Mouse (Mus musculus) cortical plate, adult 2 months (tissue): ENCODE measurements at regions not wholly inside any gene's neighbourhood (a gene's known extent, or its start where the extent isn't known, plus 50 kb on each side); places are given as distances from the start of the nearest gene placed in this dataset.

Experiments
- H3K27ac ChIP-seq: fragments of 200-500 bp; 2 replicates; pipeline ENCODE4 v1.5.1; 2012; ENCODE audit warnings: low read length, control low read depth, inconsistent platforms; ENCODE audit not compliant: insufficient read depth
- H3K4me1 ChIP-seq: fragments of 200-500 bp; 2 replicates; pipeline ENCODE4 v1.6.1; 2011; ENCODE audit warnings: low read length; ENCODE audit not compliant: control insufficient read depth, insufficient read depth
- H3K4me3 ChIP-seq: fragments of 200-500 bp; 2 replicates; pipeline ENCODE4 v1.5.1; 2011; ENCODE audit warnings: mild to moderate bottlenecking, low read length, control low read depth; ENCODE audit not compliant: insufficient read depth
- CTCF ChIP-seq: fragments of 200-500 bp; IDR thresholded peaks from 2 replicates; pipeline ENCODE4 v1.5.1; 2011; ENCODE audit warnings: mild to moderate bottlenecking, control low read depth, low read length; ENCODE audit not compliant: insufficient read depth; ENCODE audit errors: extremely low read depth
- POLR2A ChIP-seq: fragments of 200-500 bp; IDR thresholded peaks from 2 replicates; pipeline ENCODE4 v1.6.1; 2011; ENCODE audit warnings: mild to moderate bottlenecking, low read length, control low read depth; ENCODE audit not compliant: insufficient read depth; ENCODE audit errors: extremely low read depth

DNA sequence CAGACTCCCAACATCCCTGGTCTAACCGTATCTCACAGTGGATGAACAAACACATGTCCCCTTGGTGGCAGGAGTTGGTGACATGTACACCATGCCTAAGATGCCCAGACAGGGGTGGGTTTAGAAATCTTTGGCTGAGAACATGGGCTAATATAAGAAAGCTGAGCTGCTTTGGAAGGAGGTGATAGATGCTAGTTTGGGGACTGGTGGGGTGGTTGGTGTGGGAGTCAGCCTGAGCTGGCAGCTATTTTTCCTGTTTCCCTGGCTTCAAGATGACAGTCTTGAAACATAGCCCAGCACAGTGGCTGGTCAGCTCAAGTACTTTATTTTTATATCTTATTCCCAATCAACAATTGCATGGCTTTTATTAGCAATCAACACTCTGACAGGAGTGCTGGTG lies 302.0 kb upstream of the Gjb5 start:
- Histone ChIP-seq H3K4me1 (no peaks in the 10 kb centered on the region; the same call in 1 of the 2 replicates), H3K4me3 (no peak overlapping the region), H3K27ac (no peak overlapping the region)
- TF ChIP-seq POLR2A (no peak), CTCF (no peak)

DNA sequence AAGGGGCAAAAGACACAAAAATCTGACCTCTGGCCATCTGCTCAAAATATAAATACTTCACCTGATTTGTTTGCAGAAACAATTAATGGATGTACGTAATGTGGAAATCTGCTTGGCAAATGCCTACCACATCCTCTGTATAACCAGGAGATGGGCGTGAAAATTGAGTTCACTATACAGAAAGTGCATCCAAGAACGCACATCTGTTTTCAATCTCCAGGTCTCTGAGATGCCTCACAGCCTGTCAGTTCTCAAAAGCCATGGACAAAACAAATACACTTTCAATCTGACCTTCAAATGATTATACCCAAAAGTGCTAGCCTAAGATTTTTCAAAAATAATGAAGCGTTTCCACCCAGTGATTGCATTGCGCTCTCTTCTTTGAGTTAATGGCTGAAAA lies 293.6 kb upstream of the Gjb5 start:
- Histone ChIP-seq H3K4me3 (no peak overlapping the region), H3K27ac (no peak overlapping the region), H3K4me1 (no peaks in the 10 kb centered on the region)
- TF ChIP-seq CTCF, result no peak
- no peak for TF ChIP-seq POLR2A

DNA sequence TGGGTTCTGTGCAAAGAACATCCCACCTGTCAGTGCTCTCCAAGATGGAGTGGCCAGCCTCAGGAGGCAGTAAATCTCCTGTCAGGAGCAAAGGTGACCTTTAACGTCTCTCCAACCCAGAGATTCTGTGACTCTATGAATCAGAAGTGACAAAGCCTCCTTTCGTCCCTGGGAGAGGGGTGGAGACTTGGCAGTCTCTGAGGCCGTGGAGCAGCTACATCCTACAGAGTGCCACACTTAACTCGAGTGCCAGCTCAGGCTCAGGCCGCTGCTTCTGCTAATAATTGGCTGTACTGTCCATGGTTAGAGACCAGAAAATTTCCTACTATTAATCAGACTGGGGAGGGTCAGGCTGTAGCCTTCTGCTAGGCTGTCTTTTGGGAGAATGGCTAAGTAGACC lies 290.0 kb upstream of the Gjb5 start:
- no peak overlapping the region for H3K27ac ChIP-seq
- H3K4me1 ChIP-seq, result no peaks in the 10 kb centered on the region
- no peak overlapping the region for H3K4me3 ChIP-seq
- TF ChIP-seq CTCF (no peak), POLR2A (no peak)

DNA sequence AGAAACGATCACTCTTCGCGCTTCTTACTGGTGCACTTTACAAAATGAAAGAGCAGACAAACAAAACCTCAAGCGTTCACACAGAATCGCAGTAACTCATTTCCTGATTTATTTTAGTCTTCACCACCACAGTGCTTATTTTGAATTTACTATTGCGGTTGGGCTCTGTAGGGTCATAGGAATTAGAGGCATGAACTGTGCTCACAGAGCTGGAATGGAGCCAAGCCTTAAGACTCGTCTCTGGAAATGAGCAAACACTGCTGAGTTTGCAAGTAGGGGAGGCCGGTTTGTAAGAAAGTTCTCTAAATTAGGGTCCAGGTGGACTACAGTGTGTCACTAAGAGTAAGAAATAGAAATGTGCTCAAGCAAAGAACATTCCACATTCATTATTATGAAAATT lies 289.2 kb upstream of the Gjb5 start:
- Histone ChIP-seq H3K4me1 (no peaks in the 10 kb centered on the region), H3K4me3 (no peak overlapping the region), H3K27ac (no peak overlapping the region)
- no peak for TF ChIP-seq CTCF
- TF ChIP-seq POLR2A, result no peak

DNA sequence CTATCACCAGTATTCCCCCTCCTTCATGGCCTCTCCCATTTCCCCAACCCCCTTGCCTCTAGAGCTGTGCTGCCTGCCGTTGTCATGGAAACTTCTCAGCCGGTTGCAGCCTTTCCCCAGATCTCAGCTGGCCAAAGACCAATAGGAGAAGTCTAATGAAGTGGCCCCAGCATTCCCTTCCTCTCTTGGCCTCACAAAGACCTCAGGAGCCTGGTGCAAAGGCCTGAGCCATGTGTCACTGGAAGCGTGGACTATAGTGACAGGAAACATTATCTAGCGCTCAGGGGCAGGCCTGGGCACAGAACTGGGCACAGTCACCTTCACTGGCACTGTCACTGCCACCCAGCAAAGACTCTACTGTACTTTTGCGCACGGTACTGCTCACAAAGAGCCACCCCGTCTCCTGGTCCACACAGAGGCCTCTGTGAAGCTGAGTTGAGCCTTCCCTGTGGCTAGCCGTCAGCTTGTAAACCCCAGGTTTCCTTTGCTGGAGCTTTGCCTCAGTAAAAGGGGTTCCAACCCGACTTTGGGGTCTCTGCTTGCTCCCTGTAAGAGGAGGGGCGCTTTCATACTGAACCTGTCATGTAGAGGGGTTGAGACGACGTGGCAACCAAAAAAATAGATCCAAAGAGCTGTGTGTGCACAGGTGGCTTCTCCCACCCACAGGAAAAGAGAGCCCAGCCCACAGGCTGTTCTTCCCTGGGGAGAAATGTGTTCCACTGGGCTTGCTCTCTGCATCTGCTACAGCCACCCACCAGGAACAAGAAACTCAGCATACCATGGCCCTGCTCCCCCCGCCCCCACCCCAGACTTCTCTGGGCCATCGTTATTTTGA lies 282.5 kb upstream of the Gjb5 start:
- Histone ChIP-seq H3K4me1 (peaks cover 16% of the 10 kb centered on the region), H3K27ac (peak overlapping the region; percentile 51), H3K4me3 (no peak overlapping the region)
- TF ChIP-seq POLR2A (no peak), CTCF (no peak)

DNA sequence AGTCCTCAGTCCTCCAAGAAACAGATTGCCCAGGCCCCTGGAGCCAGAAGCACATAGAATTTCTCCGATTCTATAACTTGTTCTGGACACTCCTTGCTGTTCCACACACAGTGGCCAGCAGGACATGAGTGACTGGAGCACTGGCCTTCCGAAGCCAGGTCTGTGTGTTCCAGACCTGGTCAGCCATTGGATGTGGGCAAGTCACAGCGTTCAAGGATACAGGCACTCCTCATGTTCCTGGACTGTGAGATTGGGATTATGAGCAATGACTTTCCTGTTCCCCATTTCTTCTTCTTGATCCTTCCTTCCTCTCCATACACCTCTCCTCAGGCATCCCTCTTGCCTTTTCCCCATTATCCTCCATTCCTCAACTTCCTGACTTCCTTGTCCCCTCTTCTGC lies 281.8 kb upstream of the Gjb5 start:
- no peak for TF ChIP-seq CTCF
- TF ChIP-seq POLR2A, result no peak
- peaks cover 16% of the 10 kb centered on the region for H3K4me1 ChIP-seq
- H3K27ac ChIP-seq, result no peak overlapping the region
- no peak overlapping the region for H3K4me3 ChIP-seq

DNA sequence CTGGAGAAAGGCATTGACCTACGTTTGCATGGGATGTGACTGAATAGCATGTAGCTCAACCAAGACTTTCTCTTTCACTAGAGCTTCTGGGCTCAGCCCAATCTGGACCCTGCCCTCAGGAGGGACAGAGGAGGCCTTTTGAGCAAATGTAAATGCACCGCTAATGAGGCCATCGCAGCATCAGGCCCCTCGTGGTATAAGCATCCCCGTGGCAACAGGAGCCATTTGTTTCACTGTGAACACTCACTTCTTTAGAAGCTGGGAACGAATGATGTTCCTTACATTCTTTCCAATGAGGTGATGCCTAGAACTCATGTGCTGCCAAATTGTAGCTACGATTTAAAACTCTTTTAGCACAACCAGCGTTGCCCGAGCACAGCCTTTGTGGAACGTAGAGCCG lies 279.0 kb upstream of the Gjb5 start:
- H3K27ac ChIP-seq, result no peak overlapping the region
- TF ChIP-seq CTCF (no peak), POLR2A (no peak)

DNA sequence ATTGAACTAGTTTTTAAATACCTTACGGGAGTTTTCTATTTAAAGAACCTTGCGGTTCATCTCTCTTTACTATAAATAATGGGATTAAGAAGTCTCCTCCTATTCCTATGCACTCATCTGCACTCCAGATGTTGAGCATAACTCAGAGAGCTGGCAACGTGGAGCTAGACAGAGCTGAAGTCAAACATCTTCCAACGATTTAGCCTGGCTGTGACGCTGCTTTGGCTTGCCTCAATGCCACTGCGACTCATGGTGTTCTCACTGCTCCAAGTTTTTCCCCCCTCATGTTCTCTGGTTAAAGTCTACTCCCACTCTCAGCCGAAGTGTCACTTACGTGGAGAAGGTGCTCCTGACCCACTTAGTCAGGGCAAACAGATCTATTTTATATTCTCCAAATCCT lies 277.3 kb upstream of the Gjb5 start:
- no peak overlapping the region for H3K4me3 ChIP-seq

More for the DNA sequence above, 279.0 kb upstream of the Gjb5 start:
- Histone ChIP-seq H3K4me3 (no peak overlapping the region), H3K4me1 (peaks cover 15% of the 10 kb centered on the region)

DNA sequence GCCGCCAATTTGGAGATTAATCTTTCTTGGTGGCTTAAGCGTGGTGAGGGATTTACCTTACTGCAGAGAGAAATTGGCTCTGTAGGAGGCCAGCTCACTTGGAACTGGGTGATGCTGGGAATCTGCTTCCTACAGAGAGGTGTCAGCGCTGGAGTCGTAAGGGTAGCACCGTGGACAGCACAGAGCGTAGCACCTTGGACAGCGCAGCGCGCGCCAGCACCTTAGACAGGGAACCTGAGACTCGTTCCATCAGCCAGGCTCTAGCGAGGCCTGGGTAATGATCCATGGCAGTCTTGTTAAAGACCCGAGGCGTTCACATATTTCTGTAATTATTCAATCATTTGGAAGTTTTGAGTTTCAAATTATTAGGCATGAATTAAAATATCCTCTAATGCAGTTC lies 261.9 kb upstream of the Gjb5 start:
- Histone ChIP-seq H3K4me3 (no peak overlapping the region), H3K4me1 (no peaks in the 10 kb centered on the region), H3K27ac (no peak overlapping the region)
- TF ChIP-seq CTCF, result no peak
- TF ChIP-seq POLR2A, result no peak

More for the DNA sequence above, 277.3 kb upstream of the Gjb5 start:
- no peak overlapping the region for H3K27ac ChIP-seq
- H3K4me1 ChIP-seq, result peaks cover 3% of the 10 kb centered on the region
- TF ChIP-seq POLR2A, result no peak
- no peak for TF ChIP-seq CTCF

DNA sequence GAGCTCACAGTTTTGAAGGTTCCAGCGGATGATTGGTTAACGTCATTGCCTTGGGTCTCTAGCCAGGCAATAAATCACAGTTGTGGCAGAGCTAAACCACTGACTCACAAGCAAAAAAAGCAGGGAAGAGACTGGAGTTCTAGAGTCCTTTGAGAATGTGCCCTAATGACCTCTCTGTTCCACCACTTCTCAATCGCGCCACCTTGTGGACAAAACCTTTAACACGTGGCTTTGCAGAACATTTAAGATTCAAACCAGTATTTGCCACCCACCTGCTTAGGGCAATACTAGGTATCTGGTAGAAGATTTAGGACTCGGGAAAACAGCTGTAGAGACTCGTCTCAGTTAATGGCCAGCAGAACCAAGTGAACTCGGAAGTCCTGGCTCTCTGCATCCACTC lies 254.8 kb upstream of the Gjb5 start:
- no peak overlapping the region for H3K4me3 ChIP-seq
- TF ChIP-seq POLR2A (no peak), CTCF (peak; percentile 40; the same call in 1 of the 2 replicates)
- H3K4me1 ChIP-seq, result no peaks in the 10 kb centered on the region
- no peak overlapping the region for H3K27ac ChIP-seq

DNA sequence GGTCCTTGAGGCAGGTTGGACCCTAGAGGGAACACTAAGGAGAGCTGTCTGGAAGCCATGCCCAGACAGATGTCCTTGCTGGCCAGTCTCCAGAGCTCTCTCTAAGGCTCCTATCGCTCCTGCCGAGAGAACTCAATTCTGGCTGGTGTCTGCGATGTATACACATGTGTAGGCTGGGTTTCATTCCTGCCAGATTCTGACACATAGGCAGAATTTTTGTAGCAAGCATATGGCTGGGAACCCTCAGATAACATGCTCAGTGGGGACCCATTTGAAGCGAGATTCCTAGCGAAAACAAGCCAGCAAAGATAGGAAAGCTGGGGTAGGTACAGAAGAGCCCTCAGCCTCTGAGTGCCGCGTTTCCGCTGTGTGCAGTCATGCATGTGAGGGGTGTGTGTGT lies 242.9 kb upstream of the Gjb5 start:
- H3K27ac ChIP-seq, result no peak overlapping the region
- no peak overlapping the region for H3K4me3 ChIP-seq
- TF ChIP-seq CTCF (no peak), POLR2A (no peak)
- H3K4me1 ChIP-seq, result peaks cover 2% of the 10 kb centered on the region; the same call in 1 of the 2 replicates
